Mouse (Mus musculus): ENCODE measurements at regions not wholly inside any gene's neighbourhood (a gene's known extent, or its start where the extent isn't known, plus 50 kb on each side); places are given as distances from the start of the nearest gene placed in this dataset.

DNA sequence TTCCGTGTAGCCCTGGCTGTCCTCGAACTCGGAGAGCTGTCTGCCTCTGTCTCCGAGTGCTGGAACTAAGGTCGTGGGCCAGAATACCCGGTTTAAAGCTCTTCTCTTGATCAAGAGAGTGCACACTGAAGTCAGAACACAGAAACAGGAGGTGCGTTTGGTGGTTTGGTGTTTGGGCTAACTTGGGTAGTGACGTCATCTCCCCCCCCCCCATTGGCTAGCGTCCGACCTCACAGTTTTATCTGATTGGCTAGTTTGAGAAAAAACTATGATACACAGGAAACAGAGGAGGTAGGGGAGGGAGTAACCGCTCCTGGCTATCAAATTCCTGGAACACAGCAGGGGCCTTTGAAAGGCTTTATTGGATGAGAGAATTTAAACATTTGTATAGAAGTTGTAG lies 60.2 kb upstream of the Pim1 start:
- Histone ChIP-seq H3K27me3 (ENCODE audit: insufficient read depth, low read length) (no peaks in the 10 kb centered on the region), H3K4me1 (ENCODE audit: insufficient read depth, low read depth, low read length) (peaks cover 55% of the 10 kb centered on the region), H3K4me3 (ENCODE audit: low read depth, low read length) (no peak overlapping the region), H3K36me3 (replicated peaks) (no peaks in the 10 kb centered on the region), H3K9me3 (replicated peaks) (no peaks in the 10 kb centered on the region)
- no peak for TF ChIP-seq CTCF (IDR thresholded peaks at IDR 0.05; ENCODE audit: low read depth, low read length)
- no peak for TF ChIP-seq GATA2 (IDR thresholded peaks at IDR 0.05; ENCODE audit: borderline replicate concordance, low read depth, low read length)
- TF ChIP-seq GATA1 (IDR thresholded peaks at IDR 0.05; ENCODE audit: borderline replicate concordance, low read length): no peak
- DNase-seq (ENCODE audit: low spot score): no peak
- ATAC-seq (ENCODE audit: extremely low read depth, insufficient number of reproducible peaks, low FRiP score, poor library complexity, severe bottlenecking): no peak

DNA sequence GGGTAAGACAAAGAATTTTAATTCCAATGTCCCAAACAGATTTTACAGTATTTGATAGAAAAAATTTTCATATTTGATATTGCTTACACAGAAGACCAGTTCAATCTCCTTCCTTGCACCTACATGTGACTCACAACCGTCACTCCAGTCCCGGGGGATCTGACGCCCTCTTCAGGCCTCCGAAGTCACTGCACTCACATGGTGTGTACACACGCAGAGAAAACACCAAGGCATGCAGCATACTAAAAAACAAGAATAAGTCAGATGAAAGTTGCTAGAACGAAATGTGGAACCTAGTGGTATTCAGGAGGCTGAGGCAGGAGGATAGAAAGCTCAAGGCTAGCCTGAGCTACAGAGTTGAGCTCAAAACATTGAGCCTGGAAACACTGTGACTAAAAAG lies 59.7 kb upstream of the Pim1 start:
- TF ChIP-seq GATA1 (IDR thresholded peaks at IDR 0.05; ENCODE audit: borderline replicate concordance, low read length) (no peak), GATA2 (IDR thresholded peaks at IDR 0.05; ENCODE audit: borderline replicate concordance, low read depth, low read length) (no peak), CTCF (IDR thresholded peaks at IDR 0.05; ENCODE audit: low read depth, low read length) (no peak), POLR2AphosphoS5 (IDR thresholded peaks at IDR 0.05; ENCODE audit: insufficient replicate concordance, low read depth, low read length) (no peak), TAL1 (conservative IDR thresholded peaks at IDR 0.05; ENCODE audit: low read depth, low read length) (no peak)

DNA sequence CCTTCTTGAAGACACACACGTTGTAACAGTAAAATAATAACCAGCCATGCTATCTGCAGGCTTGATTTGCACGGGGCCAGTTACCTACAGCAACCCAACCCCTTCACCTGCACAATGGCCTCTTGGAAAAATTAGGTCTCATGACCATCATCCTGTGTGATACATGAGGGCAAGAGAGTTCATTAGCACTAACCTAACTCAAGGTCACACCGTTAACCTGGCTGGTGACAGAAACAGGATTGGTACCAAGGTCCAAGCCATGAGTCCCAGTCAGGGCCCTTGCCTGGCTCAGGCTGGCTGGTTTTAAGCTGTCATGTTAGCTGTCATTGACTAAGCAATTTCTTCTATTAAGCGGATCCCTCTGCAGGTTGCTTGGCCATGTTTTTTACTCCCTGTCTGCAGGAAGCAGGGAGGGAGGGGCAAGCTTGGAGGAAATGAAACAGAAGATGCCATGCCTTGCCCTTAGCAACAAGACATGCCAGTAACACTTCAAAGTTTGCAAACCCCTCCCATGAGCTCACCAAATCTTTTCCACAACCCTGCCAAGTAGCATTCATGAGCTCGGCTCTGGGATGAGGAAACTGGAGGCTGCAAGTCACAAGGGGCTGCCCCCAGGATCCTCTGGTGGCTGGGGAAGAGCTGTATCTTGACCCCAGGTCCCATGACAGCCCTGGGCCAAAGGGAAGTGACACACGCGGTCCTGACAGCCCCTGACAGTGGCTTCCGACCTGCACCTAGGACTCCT lies 58.8 kb upstream of the Pim1 start:
- H3K4me1 ChIP-seq (ENCODE audit: insufficient read depth, low read depth, low read length): peaks cover 62% of the 10 kb centered on the region
- H3K9me3 ChIP-seq (replicated peaks): no peaks in the 10 kb centered on the region
- ATAC-seq (ENCODE audit: extremely low read depth, insufficient number of reproducible peaks, low FRiP score, poor library complexity, severe bottlenecking) (no peak), DNase-seq (ENCODE audit: low spot score) (no peak)
- H3K4me3 ChIP-seq (ENCODE audit: low read depth, low read length): no peak overlapping the region
- TF ChIP-seq GATA1 (IDR thresholded peaks at IDR 0.05; ENCODE audit: borderline replicate concordance, low read length) (no peak), GATA2 (IDR thresholded peaks at IDR 0.05; ENCODE audit: borderline replicate concordance, low read depth, low read length) (no peak), CTCF (IDR thresholded peaks at IDR 0.05; ENCODE audit: low read depth, low read length) (no peak), POLR2AphosphoS5 (IDR thresholded peaks at IDR 0.05; ENCODE audit: insufficient replicate concordance, low read depth, low read length) (no peak), TAL1 (conservative IDR thresholded peaks at IDR 0.05; ENCODE audit: low read depth, low read length) (no peak)
- H3K36me3 ChIP-seq (replicated peaks): no peaks in the 10 kb centered on the region
- H3K27me3 ChIP-seq (ENCODE audit: insufficient read depth, low read length): no peaks in the 10 kb centered on the region

More for the DNA sequence above, 59.7 kb upstream of the Pim1 start:
- H3K27me3 ChIP-seq (ENCODE audit: insufficient read depth, low read length): no peaks in the 10 kb centered on the region
- H3K9me3 ChIP-seq (replicated peaks): no peaks in the 10 kb centered on the region
- no peak for DNase-seq (ENCODE audit: low spot score)
- peaks cover 59% of the 10 kb centered on the region for H3K4me1 ChIP-seq (ENCODE audit: insufficient read depth, low read depth, low read length)
- no peak overlapping the region for H3K4me3 ChIP-seq (ENCODE audit: low read depth, low read length)
- ATAC-seq (ENCODE audit: extremely low read depth, insufficient number of reproducible peaks, low FRiP score, poor library complexity, severe bottlenecking): no peak
- no peaks in the 10 kb centered on the region for H3K36me3 ChIP-seq (replicated peaks)

DNA sequence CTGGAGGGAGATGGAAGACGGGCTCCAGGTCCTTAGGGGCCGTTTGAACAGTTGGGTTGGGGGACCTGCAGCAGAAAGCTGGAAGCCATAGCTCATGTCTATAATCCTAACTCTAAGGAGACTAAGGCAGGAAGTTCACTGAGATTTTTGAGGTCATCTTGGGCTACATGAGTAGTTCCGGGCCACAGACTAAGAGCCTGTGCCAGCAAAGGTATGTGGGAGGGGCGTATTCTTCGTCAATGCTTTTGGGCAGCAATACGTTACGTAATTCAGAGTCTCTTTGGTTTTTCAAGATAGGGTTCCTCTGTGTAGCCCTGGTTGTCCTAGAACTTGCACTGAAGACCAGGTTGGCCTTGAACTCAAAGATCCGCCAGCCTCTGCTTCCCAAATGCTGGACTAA lies 57.9 kb upstream of the Pim1 start:
- no peaks in the 10 kb centered on the region for H3K9me3 ChIP-seq (replicated peaks)
- DNase-seq (ENCODE audit: low spot score) (no peak), ATAC-seq (ENCODE audit: extremely low read depth, insufficient number of reproducible peaks, low FRiP score, poor library complexity, severe bottlenecking) (no peak)
- no peaks in the 10 kb centered on the region for H3K36me3 ChIP-seq (replicated peaks)
- no peak overlapping the region for H3K4me3 ChIP-seq (ENCODE audit: low read depth, low read length)
- TF ChIP-seq TAL1 (conservative IDR thresholded peaks at IDR 0.05; ENCODE audit: low read depth, low read length) (no peak), CTCF (IDR thresholded peaks at IDR 0.05; ENCODE audit: low read depth, low read length) (no peak), GATA2 (IDR thresholded peaks at IDR 0.05; ENCODE audit: borderline replicate concordance, low read depth, low read length) (no peak), POLR2AphosphoS5 (IDR thresholded peaks at IDR 0.05; ENCODE audit: insufficient replicate concordance, low read depth, low read length) (no peak), GATA1 (IDR thresholded peaks at IDR 0.05; ENCODE audit: borderline replicate concordance, low read length) (no peak)
- H3K27me3 ChIP-seq (ENCODE audit: insufficient read depth, low read length): no peaks in the 10 kb centered on the region
- H3K4me1 ChIP-seq (ENCODE audit: insufficient read depth, low read depth, low read length): peaks cover 66% of the 10 kb centered on the region

DNA sequence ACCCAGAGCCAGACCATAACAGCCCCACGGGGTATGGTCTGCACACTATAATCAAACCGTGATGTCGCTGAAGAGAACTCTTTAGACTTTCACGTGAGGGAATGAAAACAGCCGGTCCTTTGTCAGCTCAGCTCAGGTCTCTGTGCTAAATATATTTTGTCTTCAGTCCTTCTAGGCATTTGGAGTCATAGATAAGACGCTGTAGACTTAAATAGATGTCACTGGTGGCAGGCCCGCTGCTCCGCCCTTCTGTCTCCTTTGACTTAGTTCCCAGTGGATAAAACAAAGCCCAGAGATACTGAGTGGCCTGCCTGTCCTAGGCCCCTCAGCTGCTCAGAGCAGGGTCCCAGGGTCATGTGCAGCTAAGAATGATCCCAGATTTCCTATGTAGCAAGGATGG lies 57.2 kb upstream of the Pim1 start:
- Histone ChIP-seq H3K4me1 (ENCODE audit: insufficient read depth, low read depth, low read length) (peaks cover 62% of the 10 kb centered on the region), H3K36me3 (replicated peaks) (no peaks in the 10 kb centered on the region), H3K4me3 (ENCODE audit: low read depth, low read length) (no peak overlapping the region), H3K27me3 (ENCODE audit: insufficient read depth, low read length) (no peaks in the 10 kb centered on the region), H3K9me3 (replicated peaks) (no peaks in the 10 kb centered on the region)
- TF ChIP-seq TAL1 (conservative IDR thresholded peaks at IDR 0.05; ENCODE audit: low read depth, low read length) (no peak), CTCF (IDR thresholded peaks at IDR 0.05; ENCODE audit: low read depth, low read length) (no peak), GATA2 (IDR thresholded peaks at IDR 0.05; ENCODE audit: borderline replicate concordance, low read depth, low read length) (no peak), POLR2AphosphoS5 (IDR thresholded peaks at IDR 0.05; ENCODE audit: insufficient replicate concordance, low read depth, low read length) (no peak), GATA1 (IDR thresholded peaks at IDR 0.05; ENCODE audit: borderline replicate concordance, low read length) (no peak)
- ATAC-seq (ENCODE audit: extremely low read depth, insufficient number of reproducible peaks, low FRiP score, poor library complexity, severe bottlenecking) (no peak), DNase-seq (ENCODE audit: low spot score) (no peak)

DNA sequence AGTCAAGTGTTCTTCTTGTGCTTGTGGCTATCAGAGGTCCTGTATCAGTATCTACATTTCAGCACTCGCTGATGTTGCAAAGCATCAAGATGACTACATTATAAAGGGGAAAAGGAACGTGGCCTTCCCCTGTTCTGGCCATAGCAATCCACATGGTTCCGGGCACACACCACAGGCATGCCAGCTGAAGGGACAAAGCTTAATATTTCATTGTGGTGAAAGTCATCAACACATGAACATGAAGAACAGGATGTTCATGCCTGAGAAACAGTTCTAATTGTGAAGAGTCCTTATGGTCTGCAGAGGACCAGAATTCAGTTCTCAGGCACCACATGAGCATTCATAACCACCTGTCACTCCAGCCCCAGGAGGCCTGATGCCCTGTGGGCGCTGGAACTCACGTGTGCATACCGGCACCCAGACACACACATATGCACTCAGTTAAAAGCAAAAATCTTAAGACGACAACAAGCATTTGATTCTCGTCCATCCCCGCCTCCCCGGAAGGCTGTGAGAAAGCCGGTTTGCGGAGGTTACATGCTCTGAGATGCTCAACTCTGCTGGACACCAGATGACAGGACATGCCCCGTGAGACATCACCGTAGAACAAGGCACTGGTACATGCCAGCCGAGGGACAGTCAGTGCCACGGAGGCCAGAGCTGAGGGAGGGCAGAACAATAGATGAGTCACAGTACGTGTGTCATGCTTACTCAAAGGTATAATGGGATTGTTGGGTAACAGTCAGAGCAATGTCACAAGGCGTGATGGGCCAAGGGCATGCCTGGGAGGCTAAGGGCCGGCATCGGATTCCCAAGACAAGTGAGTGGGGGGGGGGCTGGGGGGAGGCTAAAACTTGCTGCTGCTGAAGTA lies 56.2 kb upstream of the Pim1 start:
- ATAC-seq (ENCODE audit: extremely low read depth, insufficient number of reproducible peaks, low FRiP score, poor library complexity, severe bottlenecking): no peak
- DNase-seq (ENCODE audit: low spot score): no peak
- no peaks in the 10 kb centered on the region for H3K9me3 ChIP-seq (replicated peaks)
- peaks cover 65% of the 10 kb centered on the region for H3K4me1 ChIP-seq (ENCODE audit: insufficient read depth, low read depth, low read length)
- H3K27me3 ChIP-seq (ENCODE audit: insufficient read depth, low read length): no peaks in the 10 kb centered on the region
- no peak overlapping the region for H3K4me3 ChIP-seq (ENCODE audit: low read depth, low read length)
- TF ChIP-seq GATA2 (IDR thresholded peaks at IDR 0.05; ENCODE audit: borderline replicate concordance, low read depth, low read length): no peak
- TF ChIP-seq CTCF (IDR thresholded peaks at IDR 0.05; ENCODE audit: low read depth, low read length): no peak
- TF ChIP-seq GATA1 (IDR thresholded peaks at IDR 0.05; ENCODE audit: borderline replicate concordance, low read length): no peak
- no peak for TF ChIP-seq TAL1 (conservative IDR thresholded peaks at IDR 0.05; ENCODE audit: low read depth, low read length)
- no peak for TF ChIP-seq POLR2AphosphoS5 (IDR thresholded peaks at IDR 0.05; ENCODE audit: insufficient replicate concordance, low read depth, low read length)
- H3K36me3 ChIP-seq (replicated peaks): no peaks in the 10 kb centered on the region

All from G1E (cell line).